Mouse (Mus musculus) hematopoietic stem cell, adult 5-6 weeks (primary cell): ENCODE results near the gene Dnajb3. TPM values are rescaled to one million over a fixed set of nuclear protein-coding genes. Genes with fewer than 3 reads are reported as not detected.
"Not testable (repeated sequence)": the region's sequence is repeated elsewhere in the genome, so short reads cannot be mapped to it uniquely, and the experiment has no call there.

Experiments used
- ATAC-seq, 2 experiments: fragments of 125-278 bp in 1 of 2; replicated peaks in 1 of 2; 2 replicates each; pipeline ENCODE4 v1.8.0; 2016 to 2017; ENCODE audit warnings: inconsistent platforms in 2 of 2, mild to moderate bottlenecking in 2 of 2, moderate number of reproducible peaks in 2 of 2, low read depth in 1 of 2, moderate TSS enrichment in 1 of 2; ENCODE audit not compliant: low FRiP score in 2 of 2, poor library complexity in 2 of 2, severe bottlenecking in 2 of 2, insufficient read depth in 1 of 2, low TSS enrichment in 1 of 2
- total RNA-seq: library from RNA; stranded (forward); fragments of 172-1452, 232-1000 nt; gene quantifications from 2 replicates; pipeline ENCODE4 v1.2.3, GENCODE M21; 2017

The Dnajb3 gene
- total RNA-seq, 1 experiment from 2014 or later: not detected

GRCm38 (mm10) chr1:88234248-88234610 is 28.6 kb upstream of the Dnajb3 start:
- no peak for ATAC-seq

GRCm38 (mm10) chr1:88233421-88234247 is 28.1 kb upstream of the Dnajb3 start:
- ATAC-seq: no peak

- ATAC-seq: no peak
Observed at GRCm38 (mm10) chr1:88232664-88233380, 27.2 kb upstream of the Dnajb3 start.

- no peak for ATAC-seq
Observed at GRCm38 (mm10) chr1:88231803-88232499, 26.4 kb upstream of the Dnajb3 start.

- no peak for ATAC-seq
Observed at GRCm38 (mm10) chr1:88230981-88231802, 25.6 kb upstream of the Dnajb3 start.

- ATAC-seq: no peak
Observed at GRCm38 (mm10) chr1:88230421-88230820, 24.8 kb upstream of the Dnajb3 start.

- ATAC-seq: no peak
Observed at GRCm38 (mm10) chr1:88229986-88230385, 24.4 kb upstream of the Dnajb3 start.

- ATAC-seq: no peak
Observed at GRCm38 (mm10) chr1:88229566-88229965, 24.0 kb upstream of the Dnajb3 start.

GRCm38 (mm10) chr1:88228121-88228520 is 22.5 kb upstream of the Dnajb3 start:
- ATAC-seq: no peak

- peak; percentile 0 to 5; a peak in 1 of 4 replicates for ATAC-seq
Observed at GRCm38 (mm10) chr1:88227482-88227881, 21.9 kb upstream of the Dnajb3 start.

GRCm38 (mm10) chr1:88226670-88227379 is 21.2 kb upstream of the Dnajb3 start, which contains the start of gene Mroh2a:
TSS of gene Mroh2a (plus strand) at chr1:88226986.
- ATAC-seq: peak; percentile 16 to 20; a peak in 2 of 4 replicates

GRCm38 (mm10) chr1:88225741-88226140 is 20.2 kb upstream of the Dnajb3 start:
- ATAC-seq: no peak

- ATAC-seq: not testable (repeated sequence)
Observed at GRCm38 (mm10) chr1:88225301-88225700, 19.7 kb upstream of the Dnajb3 start.

GRCm38 (mm10) chr1:88224029-88224776 is 18.6 kb upstream of the Dnajb3 start:
- no peak for ATAC-seq

- no peak for ATAC-seq
Observed at GRCm38 (mm10) chr1:88223591-88223990, 18.0 kb upstream of the Dnajb3 start.

GRCm38 (mm10) chr1:88223011-88223515 is 17.5 kb upstream of the Dnajb3 start:
- ATAC-seq: not testable (repeated sequence)
